Mouse (Mus musculus) midbrain, embryonic 16.5 days (tissue): ENCODE results near the gene Fmo4. TPM values are rescaled to one million over a fixed set of nuclear protein-coding genes. Genes with fewer than 3 reads are reported as not detected.

Experiments
- ATAC-seq: fragments of 200-750 bp; cut with Nextera tagmentation; 2 replicates; pipeline ENCODE4 v1.8.0; 2017; ENCODE audit warnings: moderate TSS enrichment
- H3K27ac ChIP-seq: fragments of 300-500 bp; sonication (generic); 2 replicates; pipeline ENCODE4 v1.5.1; 2014; ENCODE audit warnings: mild to moderate bottlenecking, low read length, mixed read lengths
- H3K27me3 ChIP-seq: fragments of 300-500 bp; sonication (generic); 2 replicates; pipeline ENCODE4 v1.6.1; 2014; ENCODE audit warnings: low read depth, low read length, mixed read lengths; ENCODE audit not compliant: control insufficient read depth, insufficient read depth
- H3K36me3 ChIP-seq: fragments of 300-500 bp; sonication (generic); 2 replicates; pipeline ENCODE4 v1.6.1; 2014; ENCODE audit warnings: mild to moderate bottlenecking, low read length, moderate library complexity, mixed read lengths; ENCODE audit not compliant: control insufficient read depth, insufficient read depth
- H3K4me1 ChIP-seq: fragments of 300-500 bp; sonication (generic); 2 replicates; pipeline ENCODE4 v1.6.1; 2014; ENCODE audit warnings: mild to moderate bottlenecking, low read length, mixed read lengths; ENCODE audit not compliant: control insufficient read depth, insufficient read depth
- H3K4me2 ChIP-seq: fragments of 300-500 bp; sonication (generic); 2 replicates; pipeline ENCODE4 v1.6.1; 2014; ENCODE audit warnings: mild to moderate bottlenecking, low read length, mixed read lengths
- H3K4me3 ChIP-seq: fragments of 300-500 bp; sonication (generic); 2 replicates; pipeline ENCODE4 v1.5.1; 2014; ENCODE audit warnings: low read depth, mild to moderate bottlenecking, low read length, moderate library complexity, mixed read lengths
- H3K9ac ChIP-seq: fragments of 300-500 bp; sonication (generic); 2 replicates; pipeline ENCODE4 v1.6.1; 2014; ENCODE audit warnings: low read depth, low read length, mixed read lengths
- H3K9me3 ChIP-seq: fragments of 300-500 bp; sonication (generic); replicated peaks from 2 replicates; pipeline ENCODE4 v1.6.1; 2014; ENCODE audit warnings: mild to moderate bottlenecking, low read length, mixed read lengths; ENCODE audit not compliant: control insufficient read depth, poor library complexity, severe bottlenecking
- WGBS: fragments of 180-500 bp; shearing (Covaris S2); extraction: QIAGEN DNeasy Blood & Tissue Kit; methylation state at CpG from one replicate; pipeline ENCODE4 v1.1.7; 2014; 5-methylcytosine and 5-hydroxymethylcytosine counted together
- polyA plus RNA-seq: library from polyadenylated mRNA; unstranded; fragments of >200 nt; fragmentation: Nextera tagmentation; extraction: Ambion mirVana; gene quantifications from 2 replicates; pipeline ENCODE4 v1.2.1, GENCODE M21; 2015

Gene Fmo4
- polyA plus RNA-seq, 1 experiment from 2014 or later: 0.38 TPM

- no peak overlapping the region for H3K4me2 ChIP-seq
- no peak overlapping the region for H3K27ac ChIP-seq
- no peaks in the 10 kb centered on the region for H3K4me1 ChIP-seq
- H3K36me3 ChIP-seq: no peaks in the 10 kb centered on the region
- no peaks in the 10 kb centered on the region for H3K27me3 ChIP-seq
- no peak overlapping the region for H3K9ac ChIP-seq
- WGBS: 96% methylated on average over 9 of the region's 9 CpGs
- no peaks in the 10 kb centered on the region for H3K9me3 ChIP-seq
- no peak for ATAC-seq
- H3K4me3 ChIP-seq: no peak overlapping the region
Measured at GRCm38 (mm10) chr1:162840211-162840610, 26.4 kb upstream of the Fmo4 start.

- Histone ChIP-seq H3K4me1 (no peaks in the 10 kb centered on the region), H3K4me2 (no peak overlapping the region), H3K9ac (no peak overlapping the region), H3K4me3 (no peak overlapping the region), H3K36me3 (no peaks in the 10 kb centered on the region), H3K27me3 (no peaks in the 10 kb centered on the region), H3K27ac (no peak overlapping the region), H3K9me3 (no peaks in the 10 kb centered on the region)
- WGBS: 93% methylated on average over 6 of the region's 6 CpGs
- ATAC-seq: no peak
Measured at GRCm38 (mm10) chr1:162838976-162839375, 25.2 kb upstream of the Fmo4 start.

- Histone ChIP-seq H3K27ac (no peak overlapping the region), H3K27me3 (no peaks in the 10 kb centered on the region), H3K4me2 (no peak overlapping the region), H3K4me3 (no peak overlapping the region), H3K36me3 (no peaks in the 10 kb centered on the region), H3K4me1 (peaks cover 15% of the 10 kb centered on the region), H3K9ac (no peak overlapping the region), H3K9me3 (no peaks in the 10 kb centered on the region)
- 84% methylated on average over 5 of the region's 5 CpGs for WGBS
- no peak for ATAC-seq
Measured at GRCm38 (mm10) chr1:162834342-162834741, 20.6 kb upstream of the Fmo4 start.

GRCm38 (mm10) chr1:162832574-162832953 is 18.8 kb upstream of the Fmo4 start:
- no peaks in the 10 kb centered on the region for H3K36me3 ChIP-seq
- WGBS: 19% methylated on average over 5 of the region's 5 CpGs
- H3K27me3 ChIP-seq: no peaks in the 10 kb centered on the region
- H3K9me3 ChIP-seq: no peaks in the 10 kb centered on the region
- peak overlapping the region; percentile 26; the same call in 1 of the 2 replicates for H3K9ac ChIP-seq
- peak overlapping the region; percentile 50 for H3K4me2 ChIP-seq
- peak overlapping the region; percentile 74 for H3K27ac ChIP-seq
- peak; percentile 78 for ATAC-seq
- H3K4me1 ChIP-seq: peaks cover 15% of the 10 kb centered on the region
- H3K4me3 ChIP-seq: peak overlapping the region; percentile 18

GRCm38 (mm10) chr1:162831838-162832573 is 18.2 kb upstream of the Fmo4 start:
- Histone ChIP-seq H3K4me3 (peak overlapping the region; percentile 18), H3K9ac (peak overlapping the region; percentile 26; the same call in 1 of the 2 replicates), H3K4me2 (peak overlapping the region; percentile 50), H3K9me3 (no peaks in the 10 kb centered on the region), H3K27ac (peak overlapping the region; percentile 74), H3K27me3 (no peaks in the 10 kb centered on the region), H3K4me1 (peaks cover 15% of the 10 kb centered on the region), H3K36me3 (no peaks in the 10 kb centered on the region)
- 3% methylated on average over 5 of the region's 5 CpGs for WGBS
- ATAC-seq: peak; percentile 97

GRCm38 (mm10) chr1:162819280-162819679 is 5.5 kb upstream of the Fmo4 start:
- ATAC-seq: no peak
- H3K27ac ChIP-seq: no peak overlapping the region
- 91% methylated on average over 5 of the region's 5 CpGs for WGBS
- H3K4me2 ChIP-seq: no peak overlapping the region
- H3K27me3 ChIP-seq: no peaks in the 10 kb centered on the region
- H3K4me3 ChIP-seq: no peak overlapping the region
- H3K4me1 ChIP-seq: no peaks in the 10 kb centered on the region; the same call in 1 of the 2 replicates
- no peaks in the 10 kb centered on the region for H3K36me3 ChIP-seq
- H3K9ac ChIP-seq: no peak overlapping the region
- no peaks in the 10 kb centered on the region for H3K9me3 ChIP-seq

- Histone ChIP-seq H3K9ac (no peak overlapping the region), H3K9me3 (no peaks in the 10 kb centered on the region), H3K4me3 (no peak overlapping the region), H3K4me1 (no peaks in the 10 kb centered on the region; the same call in 1 of the 2 replicates), H3K36me3 (no peaks in the 10 kb centered on the region), H3K4me2 (no peak overlapping the region), H3K27ac (no peak overlapping the region), H3K27me3 (no peaks in the 10 kb centered on the region)
- WGBS: 74% methylated on average over 10 of the region's 10 CpGs
- no peak for ATAC-seq
Measured at GRCm38 (mm10) chr1:162815381-162816127, 1.8 kb upstream of the Fmo4 start.

GRCm38 (mm10) chr1:162814932-162815331 is 1.2 kb upstream of the Fmo4 start:
- Histone ChIP-seq H3K9ac (no peak overlapping the region), H3K36me3 (no peaks in the 10 kb centered on the region), H3K4me1 (no peaks in the 10 kb centered on the region; the same call in 1 of the 2 replicates), H3K27me3 (no peaks in the 10 kb centered on the region), H3K4me2 (no peak overlapping the region), H3K27ac (no peak overlapping the region), H3K4me3 (no peak overlapping the region), H3K9me3 (no peaks in the 10 kb centered on the region)
- 56% methylated on average over 4 of the region's 4 CpGs for WGBS
- ATAC-seq: no peak
